Mouse (Mus musculus): ENCODE measurements around the gene Bcap31. TPM values are rescaled to one million over a fixed set of nuclear protein-coding genes. Genes with fewer than 3 reads are reported as not detected.

The Bcap31 gene
- total and polyA plus RNA-seq, 3 experiments = 119 to 239 (median 176) TPM

GRCm38 (mm10) chrX:73673619-73673967 lies 42.4 kb downstream of the Bcap31 start:
- Histone ChIP-seq H3K79me2 (replicated peaks; ENCODE audit: control insufficient read depth, extremely low read depth, insufficient read depth, poor library complexity, severe bottlenecking) (no peaks in the 10 kb centered on the region), H3K27ac (ENCODE audit: insufficient read depth, low read depth) (no peak overlapping the region), H3K36me3 (replicated peaks in 1 of 2; ENCODE audit: control insufficient read depth in 1 of 2, insufficient read depth in 1 of 2, low read length in 1 of 2) (peaks cover 0 to 3% of the 10 kb centered on the region in 2 experiments), H3K27me3 (replicated peaks) (no peaks in the 10 kb centered on the region), H3K4me1 (ENCODE audit: control insufficient read depth in 1 of 2, insufficient read depth in 2 of 2) (peaks cover 3 to 4% of the 10 kb centered on the region in 2 experiments; a peak in 3 of 4 replicates), H3K4me2 (ENCODE audit: insufficient read depth, low read depth, poor library complexity, severe bottlenecking) (peak overlapping the region; percentile 64), H3K4me3 (replicated peaks in 1 of 3; ENCODE audit: low read depth in 2 of 3, low read length in 2 of 3, poor library complexity in 1 of 3) (no peak overlapping the region), H3K9ac (ENCODE audit: insufficient read depth, low read depth) (peak overlapping the region; percentile 44), H3K9me3 (replicated peaks; ENCODE audit: low read length) (no peaks in the 10 kb centered on the region)
- dilution Hi-C loops (cut with MboI; ENCODE audit: extremely low pct_ligation_motif_present, extremely low pct_unique_long_range_greater_than_20kb, low sequenced_read_pairs) = no loop called here
- TF ChIP-seq UBTF (IDR thresholded peaks at IDR 0.05; ENCODE audit: low read depth, low read length) (no peak), MXI1 (IDR thresholded peaks at IDR 0.05; ENCODE audit: low read depth, low read length) (no peak), RCOR1 (conservative IDR thresholded peaks at IDR 0.05; ENCODE audit: low read depth, low read length) (no peak), IRF4 (IDR thresholded peaks at IDR 0.05; ENCODE audit: low read depth, low read length) (no peak), SMC3 (IDR thresholded peaks at IDR 0.05; ENCODE audit: low read depth, low read length) (no peak), NELFE (IDR thresholded peaks at IDR 0.05; ENCODE audit: low read depth, low read length) (no peak), CTCF (conservative IDR thresholded peaks at IDR 0.05 in 1 of 2, IDR thresholded peaks at IDR 0.05 in 1 of 2; ENCODE audit: low read depth in 2 of 2, low read length in 2 of 2) (no peak), MAZ (IDR thresholded peaks at IDR 0.05; ENCODE audit: low read depth, low read length) (no peak), E2F4 (IDR thresholded peaks at IDR 0.05; ENCODE audit: insufficient replicate concordance, low read depth, low read length) (no peak), GABPA (IDR thresholded peaks at IDR 0.05; ENCODE audit: insufficient replicate concordance, low read depth, low read length) (no peak), ELF1 (IDR thresholded peaks at IDR 0.05; ENCODE audit: low read depth, low read length) (no peak), JUND (conservative IDR thresholded peaks at IDR 0.05; ENCODE audit: low read depth, low read length) (no peak), TCF12 (IDR thresholded peaks at IDR 0.05; ENCODE audit: low read depth, low read length) (no peak), MAX (IDR thresholded peaks at IDR 0.05; ENCODE audit: low read length) (no peak), MEF2A (IDR thresholded peaks at IDR 0.05; ENCODE audit: borderline replicate concordance, low read depth, low read length) (no peak), SIN3A (IDR thresholded peaks at IDR 0.05; ENCODE audit: low read length) (no peak), POLR2A (IDR thresholded peaks at IDR 0.05; ENCODE audit: low read depth, low read length) (no peak), ZC3H11A (IDR thresholded peaks at IDR 0.05; ENCODE audit: low read depth, low read length) (no peak), TBP (conservative IDR thresholded peaks at IDR 0.05; ENCODE audit: low read depth, low read length) (no peak)
- DNase-seq (ENCODE audit: extremely low read depth) = no peak
- in situ Hi-C loops (cut with MboI; ENCODE audit: low pct_ligation_motif_present, low pct_unique_long_range_greater_than_20kb, low sequenced_read_pairs) = loop anchor here (25.0 kb wide), 1 partner anchor 661 kb away; no protein-coding TSS in a partner anchor

- no peaks in the 10 kb centered on the region for H3K36me3 ChIP-seq (replicated peaks in 1 of 2; ENCODE audit: control insufficient read depth in 1 of 2, insufficient read depth in 1 of 2, low read length in 1 of 2)
- in situ Hi-C loops (cut with MboI; ENCODE audit: low pct_ligation_motif_present, low pct_unique_long_range_greater_than_20kb, low sequenced_read_pairs) = loop anchor here (25.0 kb wide), 1 partner anchor 661 kb away; no protein-coding TSS in a partner anchor
- H3K27me3 ChIP-seq (replicated peaks) = no peaks in the 10 kb centered on the region
- H3K4me2 ChIP-seq (ENCODE audit: insufficient read depth, low read depth, poor library complexity, severe bottlenecking) = peak within 1 kb of the TSS; percentile 64
- H3K9me3 ChIP-seq (replicated peaks; ENCODE audit: low read length) = no peaks in the 10 kb centered on the region
- DNase-seq (ENCODE audit: extremely low read depth) = no peak
- peak within 1 kb of the TSS; percentile 44 for H3K9ac ChIP-seq (ENCODE audit: insufficient read depth, low read depth)
- dilution Hi-C loops (cut with MboI; ENCODE audit: extremely low pct_ligation_motif_present, extremely low pct_unique_long_range_greater_than_20kb, low sequenced_read_pairs) = no loop called here
- H3K79me2 ChIP-seq (replicated peaks; ENCODE audit: control insufficient read depth, extremely low read depth, insufficient read depth, poor library complexity, severe bottlenecking) = no peaks in the 10 kb centered on the region
- peak within 1 kb of the TSS; percentile 32 to 63 (median 46) for H3K4me3 ChIP-seq (replicated peaks in 1 of 3; ENCODE audit: low read depth in 2 of 3, low read length in 2 of 3, poor library complexity in 1 of 3)
- TF ChIP-seq E2F4 (IDR thresholded peaks at IDR 0.05; ENCODE audit: insufficient replicate concordance, low read depth, low read length) = no peak
- TF ChIP-seq JUND (conservative IDR thresholded peaks at IDR 0.05; ENCODE audit: low read depth, low read length) = no peak
- TF ChIP-seq CHD2 (IDR thresholded peaks at IDR 0.05; ENCODE audit: low read length) = 0 out of 2 replicates have a peak, but pooled peaks have one; percentile 14
- TF ChIP-seq SMC3 (IDR thresholded peaks at IDR 0.05; ENCODE audit: low read depth, low read length) = no peak
- TF ChIP-seq RAD21 (IDR thresholded peaks at IDR 0.05; ENCODE audit: low read depth, low read length) = no peak
- TF ChIP-seq MAX (IDR thresholded peaks at IDR 0.05; ENCODE audit: low read length) = no peak
- TF ChIP-seq ZC3H11A (IDR thresholded peaks at IDR 0.05; ENCODE audit: low read depth, low read length) = no peak
- TF ChIP-seq USF2 (conservative IDR thresholded peaks at IDR 0.05; ENCODE audit: low read depth, low read length) = no peak
- no peak for TF ChIP-seq ETS1 (conservative IDR thresholded peaks at IDR 0.05; ENCODE audit: low read depth, low read length)
- TF ChIP-seq EP300 (IDR thresholded peaks at IDR 0.05; ENCODE audit: low read length) = no peak
- TF ChIP-seq MAZ (IDR thresholded peaks at IDR 0.05; ENCODE audit: low read depth, low read length) = no peak
- no peak for TF ChIP-seq MEF2A (IDR thresholded peaks at IDR 0.05; ENCODE audit: borderline replicate concordance, low read depth, low read length)
- no peak for TF ChIP-seq ZMIZ1 (IDR thresholded peaks at IDR 0.05; ENCODE audit: low read depth, low read length)
- TF ChIP-seq NELFE (IDR thresholded peaks at IDR 0.05; ENCODE audit: low read depth, low read length) = no peak
- peak; percentile 24; the same call in 1 of the 2 replicates for TF ChIP-seq POLR2A (IDR thresholded peaks at IDR 0.05; ENCODE audit: low read depth, low read length)
- TF ChIP-seq ZNF384 (IDR thresholded peaks at IDR 0.05; ENCODE audit: low read depth, low read length) = no peak
- H3K27ac ChIP-seq (ENCODE audit: insufficient read depth, low read depth) = no peak within 1 kb of the TSS
- peaks cover 3 to 4% of the 10 kb centered on the region in 2 experiments; a peak in 3 of 4 replicates for H3K4me1 ChIP-seq (ENCODE audit: control insufficient read depth in 1 of 2, insufficient read depth in 2 of 2)
These were observed 42.9 kb downstream of the Bcap31 start, which contains the start of gene Slc6a8 for GRCm38 (mm10) chrX:73672879-73673618. Gene Slc6a8, plus strand, starts transcription at chrX:73673150.
